Mouse (Mus musculus): ENCODE measurements around the gene Nedd9.

Nedd9 gene

GRCm38 (mm10) chr13:41456292-41457029 lies 30.7 kb downstream of the Nedd9 start:
- no peak for DNase-seq (ENCODE audit: low read depth)

GRCm38 (mm10) chr13:41453227-41454193 lies 33.7 kb downstream of the Nedd9 start:
- no peak for DNase-seq (ENCODE audit: low read depth)

GRCm38 (mm10) chr13:41450821-41451220 lies 36.3 kb downstream of the Nedd9 start:
- no peak for DNase-seq (ENCODE audit: low read depth)

- DNase-seq (ENCODE audit: low read depth), result no peak
These were observed 38.0 kb downstream of the Nedd9 start for GRCm38 (mm10) chr13:41449211-41449610.

GRCm38 (mm10) chr13:41447209-41447608 lies 40.0 kb downstream of the Nedd9 start:
- DNase-seq (ENCODE audit: low read depth), result no peak

GRCm38 (mm10) chr13:41446591-41446990 lies 40.6 kb downstream of the Nedd9 start:
- no peak for DNase-seq (ENCODE audit: low read depth)

- DNase-seq (ENCODE audit: low read depth), result no peak
These were observed 41.9 kb downstream of the Nedd9 start for GRCm38 (mm10) chr13:41445067-41445808.

- DNase-seq (ENCODE audit: low read depth), result no peak
These were observed 42.9 kb downstream of the Nedd9 start for GRCm38 (mm10) chr13:41444230-41444629.

GRCm38 (mm10) chr13:41442145-41442544 lies 45.0 kb downstream of the Nedd9 start:
- no peak for DNase-seq (ENCODE audit: low read depth)

- DNase-seq (ENCODE audit: low read depth), result no peak
These were observed 47.0 kb downstream of the Nedd9 start for GRCm38 (mm10) chr13:41440205-41440604.

- no peak for DNase-seq (ENCODE audit: low read depth)
These were observed 49.8 kb downstream of the Nedd9 start for GRCm38 (mm10) chr13:41437390-41437789.

GRCm38 (mm10) chr13:41436731-41437130 lies 50.4 kb downstream of the Nedd9 start:
- DNase-seq (ENCODE audit: low read depth), result no peak

GRCm38 (mm10) chr13:41433201-41433600 lies 54.0 kb downstream of the Nedd9 start:
- no peak for DNase-seq (ENCODE audit: low read depth)

GRCm38 (mm10) chr13:41431795-41432194 lies 55.4 kb downstream of the Nedd9 start:
- DNase-seq (ENCODE audit: low read depth), result no peak

GRCm38 (mm10) chr13:41427046-41427445 lies 60.1 kb downstream of the Nedd9 start:
- DNase-seq (ENCODE audit: low read depth), result no peak

GRCm38 (mm10) chr13:41423463-41424074 lies 63.6 kb downstream of the Nedd9 start:
- no peak for DNase-seq (ENCODE audit: low read depth)

- DNase-seq (ENCODE audit: low read depth), result no peak
These were observed 64.6 kb downstream of the Nedd9 start for GRCm38 (mm10) chr13:41422581-41422980.

- no peak for DNase-seq (ENCODE audit: low read depth)
These were observed 66.8 kb downstream of the Nedd9 start for GRCm38 (mm10) chr13:41420376-41420775.

- no peak for DNase-seq (ENCODE audit: low read depth)
These were observed 68.8 kb downstream of the Nedd9 start for GRCm38 (mm10) chr13:41418198-41418869.

GRCm38 (mm10) chr13:41416065-41417016 lies 70.8 kb downstream of the Nedd9 start:
- no peak for DNase-seq (ENCODE audit: low read depth)

All from c-Kit-positive CD71-negative TER-119-negative erythroid progenitor cells, embryonic 14.5 days (primary cell).